Mouse (Mus musculus): Measurements from ENCODE around the gene Rab3d.

Gene Rab3d

DNA sequence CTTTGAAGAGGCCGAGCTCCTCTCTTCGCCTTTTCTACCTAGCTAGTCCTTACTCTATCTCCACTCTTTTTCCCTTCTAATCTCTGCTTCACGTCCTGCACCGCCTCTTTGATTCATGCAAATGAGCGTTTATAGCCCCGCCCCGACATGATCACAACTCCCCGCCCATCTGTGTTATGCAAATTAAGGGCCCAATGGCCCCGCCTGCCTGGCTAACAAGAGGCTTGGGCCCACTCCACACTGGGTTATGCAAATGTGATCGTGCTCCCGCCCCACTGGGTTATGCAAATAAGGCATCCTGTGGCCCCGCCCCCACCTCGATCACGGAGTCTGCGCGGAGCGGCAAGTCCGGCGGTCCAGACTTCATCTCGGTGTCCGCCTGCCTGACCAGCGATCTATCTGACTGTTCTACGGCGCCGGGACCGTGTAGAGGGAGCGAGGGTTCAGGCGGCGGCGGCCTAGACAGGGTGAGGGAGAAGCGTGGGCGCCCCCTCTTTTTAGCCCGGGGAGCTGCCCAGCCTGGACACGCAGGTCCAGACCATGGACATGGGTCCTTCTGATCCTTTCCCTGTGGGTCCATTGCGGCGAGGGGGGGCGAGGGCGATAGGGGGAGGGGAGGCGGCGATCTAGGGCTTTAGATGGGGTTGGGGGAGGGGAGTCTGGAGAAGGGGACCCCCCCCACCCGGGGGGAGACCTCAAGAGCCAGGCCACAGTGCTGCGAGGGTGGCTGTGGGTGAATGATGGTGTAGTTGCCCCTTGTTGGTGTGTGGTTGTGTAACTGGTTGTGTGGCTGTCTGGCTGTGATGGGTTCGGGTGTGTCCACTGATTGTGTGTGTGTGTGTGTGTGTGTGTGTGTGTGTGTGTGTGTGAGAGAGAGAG, 18.9 kb upstream of the Rab3d start, which contains the start of gene Plppr2:
Gene Plppr2, plus strand, starts transcription at position 342 of the 879 bp plus-strand sequence.
- peak; percentile 66 to 79 for DNase-seq

DNA sequence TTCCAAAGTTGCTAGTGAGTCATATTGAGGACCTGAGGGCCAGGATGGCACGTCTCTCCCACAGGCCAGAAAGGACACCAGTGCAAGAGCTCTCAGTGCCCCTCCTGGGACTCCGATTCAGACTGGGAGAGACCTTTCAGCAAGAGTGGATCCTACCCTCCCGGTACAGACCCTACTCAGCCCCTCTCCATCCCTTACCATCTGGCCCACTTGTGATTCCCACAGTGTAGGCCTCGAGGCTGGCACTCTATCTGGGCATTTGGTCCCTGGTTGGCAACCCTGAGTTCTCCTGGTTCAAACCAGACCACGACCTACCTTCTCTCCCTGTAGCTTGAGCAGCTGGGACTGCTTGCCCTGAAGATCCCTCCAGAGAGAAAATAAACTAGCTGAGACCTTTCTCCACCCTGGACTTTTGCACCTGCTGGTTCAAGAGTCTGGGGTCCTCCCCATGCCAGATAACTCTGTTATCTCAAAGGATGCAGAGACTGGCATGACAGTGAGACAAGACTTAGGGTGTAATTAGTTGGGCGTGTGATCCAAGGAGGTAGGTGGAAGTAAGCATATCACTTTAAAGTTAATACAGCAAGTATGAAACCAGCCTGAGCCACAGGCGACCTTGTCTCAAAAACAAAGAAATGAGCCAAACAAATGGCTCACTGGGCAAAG, 17.6 kb upstream of the Rab3d start:
- DNase-seq = no peak

DNA sequence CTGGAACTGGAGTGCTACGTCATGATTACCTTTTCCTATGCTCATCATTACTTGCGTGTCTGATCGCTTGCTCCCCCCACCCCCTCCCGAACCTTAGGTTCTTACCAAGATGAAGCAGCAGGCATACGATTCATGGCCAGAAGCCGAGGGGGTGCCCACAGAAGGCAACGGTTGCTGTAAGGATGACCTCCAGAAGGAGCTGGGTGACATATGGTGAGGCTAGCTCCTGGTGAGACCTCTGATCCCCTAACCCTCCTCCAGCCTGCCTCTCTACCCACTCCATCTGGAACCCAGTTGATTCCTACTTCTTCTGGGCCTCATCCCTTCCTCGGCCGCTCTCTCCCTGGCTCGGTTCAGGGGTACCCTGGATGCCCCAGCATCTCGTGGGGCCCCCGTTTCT, 16.0 kb upstream of the Rab3d start:
- no peak for DNase-seq

DNA sequence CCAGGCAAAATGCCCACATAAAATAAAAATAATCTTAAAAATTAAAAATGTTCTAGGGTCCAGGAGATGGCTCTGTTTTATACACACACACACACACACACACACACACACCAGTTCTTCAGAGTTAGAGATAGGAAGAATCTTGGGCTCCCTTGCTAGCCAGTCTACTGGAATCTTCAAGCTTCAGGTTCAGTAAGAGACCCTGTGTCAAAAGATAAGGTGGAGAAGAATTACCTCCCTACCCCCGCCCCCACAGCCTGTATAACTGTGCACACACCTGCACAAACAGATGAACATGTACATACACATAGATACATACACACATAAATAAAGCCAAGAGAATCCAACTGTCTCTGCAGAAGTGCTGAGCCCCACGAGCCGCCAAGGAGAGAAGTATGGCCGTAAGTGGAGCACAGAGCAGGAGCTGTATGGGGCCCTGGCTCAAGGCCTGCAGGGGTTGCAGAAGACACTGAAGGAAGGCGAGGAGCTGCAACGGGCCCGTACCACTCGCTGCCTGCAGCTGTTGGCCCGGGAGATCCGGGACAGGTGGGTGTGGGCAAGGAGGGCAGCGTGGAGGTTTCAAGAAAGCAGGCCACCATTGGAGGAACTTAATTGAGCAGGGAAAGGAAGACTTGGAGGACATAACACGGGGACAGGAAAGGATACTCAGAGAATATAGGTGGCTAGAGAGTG, 14.6 kb upstream of the Rab3d start:
- no peak for DNase-seq

DNA sequence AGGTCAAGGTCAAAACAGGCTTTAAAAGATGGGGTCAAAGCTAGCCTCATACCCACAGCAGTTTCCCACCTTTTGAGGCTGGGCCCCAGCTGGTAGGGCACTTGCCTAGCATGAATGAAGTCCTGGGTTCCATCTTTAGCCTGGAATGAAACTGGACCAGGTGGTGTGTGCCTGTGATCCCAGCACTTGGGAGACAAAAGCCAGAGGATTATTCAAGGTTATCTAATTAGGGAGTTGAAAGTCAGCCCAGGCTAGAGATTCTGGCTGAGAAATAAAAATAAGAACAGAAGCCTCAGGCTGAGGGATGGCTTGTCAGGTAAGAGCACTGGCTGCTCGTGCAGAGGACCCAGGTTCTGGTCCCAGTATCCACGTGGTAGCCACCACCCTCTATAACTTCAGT, 14.0 kb upstream of the Rab3d start:
- no peak for DNase-seq

DNA sequence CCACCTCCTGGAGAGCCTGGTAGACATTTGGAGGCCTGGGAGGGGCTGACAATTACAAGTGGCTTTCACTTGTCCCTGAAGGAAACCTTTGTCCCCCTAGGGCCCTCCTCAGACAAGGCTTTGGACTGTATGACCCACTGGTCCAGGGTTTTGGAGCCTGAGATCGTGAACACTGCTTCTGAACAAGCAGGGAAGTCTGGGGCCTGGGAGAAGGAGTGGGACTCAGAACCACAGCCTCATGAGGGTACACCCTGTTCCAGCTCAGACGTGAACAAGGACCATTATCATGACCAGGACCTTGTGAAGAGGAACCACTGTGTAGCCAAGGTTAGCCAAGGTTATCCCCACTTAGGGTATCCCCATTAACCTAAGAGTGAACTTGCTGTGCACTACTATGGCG, 11.2 kb upstream of the Rab3d start:
- DNase-seq = no peak

DNA sequence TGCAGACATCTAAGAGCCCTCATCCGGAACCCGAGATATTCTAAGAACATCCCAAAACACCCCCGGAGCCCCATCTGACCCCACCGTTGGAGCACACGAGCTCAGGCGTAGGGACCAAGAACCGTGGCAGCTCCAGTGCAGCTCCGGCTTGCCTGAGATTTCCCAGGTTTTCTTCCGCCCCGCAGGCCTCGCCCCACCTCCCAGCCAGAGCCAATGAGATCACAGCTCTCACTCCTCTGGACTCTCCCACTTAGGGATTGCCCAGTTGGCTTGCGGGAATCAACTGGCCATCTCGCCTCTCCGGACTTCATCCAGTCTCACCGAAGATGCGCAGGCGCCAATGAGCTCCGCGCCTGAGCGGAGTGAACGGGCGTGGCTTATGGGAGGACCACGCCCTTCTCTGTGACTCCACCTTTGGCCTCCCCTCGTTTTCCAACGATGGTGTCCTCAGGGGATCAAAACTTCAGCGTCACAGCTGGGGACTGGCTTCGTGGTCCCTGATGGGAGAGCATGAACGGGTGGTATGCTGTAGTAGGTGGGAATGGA, 9.3 kb upstream of the Rab3d start, which contains the start of the genes Ccdc159 and Tmem205:
Gene Ccdc159, plus strand, starts transcription at position 264 of the 546 bp plus-strand sequence.
Gene Tmem205, minus strand, starts transcription at position 349 of the 546 bp plus-strand sequence.
- DNase-seq = peak; percentile 36 to 39

DNA sequence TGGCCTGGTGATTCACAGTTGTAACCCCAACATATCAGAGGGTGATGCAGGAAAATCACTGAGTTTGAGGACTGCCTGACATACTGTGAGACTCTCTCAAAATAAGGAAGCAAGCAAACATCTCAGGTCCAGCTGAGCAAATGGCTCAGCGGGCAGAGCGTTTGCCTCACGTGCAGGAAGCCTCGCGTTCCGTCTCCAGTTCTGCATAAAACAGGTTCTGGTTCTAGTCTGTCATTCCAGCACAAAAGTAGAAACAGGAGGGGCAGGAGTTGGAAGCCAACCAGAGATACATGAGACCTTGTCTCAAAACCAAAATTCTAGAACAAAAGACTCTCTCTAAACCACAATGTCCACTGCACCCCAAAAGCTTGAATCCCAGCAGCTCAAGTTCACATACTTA, 8.8 kb upstream of the Rab3d start:
- DNase-seq = no peak

DNA sequence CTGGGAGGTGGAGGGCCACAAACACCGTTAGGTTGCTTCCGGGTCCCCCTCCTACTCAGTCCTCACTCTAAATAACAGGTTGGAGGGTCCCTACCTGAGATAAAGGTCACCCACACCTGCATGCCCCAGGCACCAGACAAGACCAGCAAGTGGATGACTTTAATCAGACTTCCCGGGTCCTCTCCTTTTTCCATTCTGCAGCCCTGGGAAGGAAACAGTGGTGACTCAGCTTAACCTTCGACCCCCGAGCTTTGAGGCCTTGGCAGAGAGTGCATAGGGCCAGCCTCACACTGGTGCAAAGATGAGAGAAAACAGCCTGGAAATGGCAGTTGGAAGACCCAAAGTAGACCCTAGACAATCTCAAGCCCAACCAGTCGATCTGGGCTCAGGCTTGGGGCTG, 8.2 kb upstream of the Rab3d start:
- DNase-seq = no peak

DNA sequence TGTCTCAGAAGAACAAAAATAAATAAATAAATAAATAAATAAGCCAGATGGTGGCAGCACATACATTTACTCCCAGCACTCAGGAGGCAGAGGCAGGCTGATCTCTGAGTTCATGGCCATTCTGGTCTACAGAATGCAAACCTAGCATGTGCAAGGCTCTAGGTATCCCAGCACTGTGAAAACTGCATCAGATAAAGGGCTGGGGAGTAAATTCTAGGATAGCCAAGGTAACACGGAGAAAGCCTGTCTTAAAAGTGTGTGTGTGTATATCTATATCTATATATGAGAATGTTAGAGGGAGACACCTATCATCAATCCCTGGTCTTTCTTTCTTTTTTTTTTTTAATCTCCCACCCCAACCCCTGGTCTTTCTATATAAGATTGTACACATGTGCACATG, 7.5 kb upstream of the Rab3d start:
- no peak for DNase-seq

DNA sequence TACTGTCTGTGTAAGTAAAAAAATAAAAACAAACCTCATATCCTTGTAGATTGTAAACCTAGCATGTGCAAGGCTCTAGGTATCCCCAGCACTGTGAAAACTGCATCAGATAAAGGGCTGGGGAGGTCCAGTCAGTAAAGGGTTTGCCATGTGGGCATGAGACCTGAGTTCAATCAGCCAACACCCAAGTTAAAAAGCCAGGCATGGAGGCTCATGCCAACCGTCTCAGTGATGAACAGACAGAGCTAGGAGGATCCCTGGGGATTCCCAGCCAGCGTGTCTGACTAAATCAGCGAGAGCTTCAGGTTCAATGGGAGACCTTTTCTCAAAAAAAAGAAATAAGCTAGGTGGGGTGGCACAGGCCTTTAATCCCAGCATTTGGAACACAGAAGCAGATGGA, 7.0 kb upstream of the Rab3d start:
- DNase-seq = no peak

DNA sequence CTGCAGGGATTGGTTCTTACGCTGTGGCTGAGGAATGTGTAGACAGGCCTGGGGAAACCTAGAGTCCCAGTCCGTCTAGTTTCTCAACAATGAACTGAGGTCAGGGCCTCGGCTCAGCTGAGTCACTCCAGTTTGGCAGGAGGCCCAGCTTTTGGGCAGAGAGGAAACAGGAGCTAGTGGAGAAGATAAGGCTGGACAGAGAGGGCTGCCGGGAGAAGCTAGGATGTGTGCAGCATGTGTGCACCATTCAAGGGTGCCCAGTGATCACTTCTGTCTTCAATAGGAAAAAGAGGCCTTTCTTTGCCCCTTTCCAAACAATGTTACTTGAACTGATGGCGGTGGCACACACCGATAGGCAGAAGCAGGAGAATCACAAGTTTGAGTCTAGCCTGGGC, 6.1 kb upstream of the Rab3d start:
- peak in 1 of 2 experiments; percentile 22 for DNase-seq

DNA sequence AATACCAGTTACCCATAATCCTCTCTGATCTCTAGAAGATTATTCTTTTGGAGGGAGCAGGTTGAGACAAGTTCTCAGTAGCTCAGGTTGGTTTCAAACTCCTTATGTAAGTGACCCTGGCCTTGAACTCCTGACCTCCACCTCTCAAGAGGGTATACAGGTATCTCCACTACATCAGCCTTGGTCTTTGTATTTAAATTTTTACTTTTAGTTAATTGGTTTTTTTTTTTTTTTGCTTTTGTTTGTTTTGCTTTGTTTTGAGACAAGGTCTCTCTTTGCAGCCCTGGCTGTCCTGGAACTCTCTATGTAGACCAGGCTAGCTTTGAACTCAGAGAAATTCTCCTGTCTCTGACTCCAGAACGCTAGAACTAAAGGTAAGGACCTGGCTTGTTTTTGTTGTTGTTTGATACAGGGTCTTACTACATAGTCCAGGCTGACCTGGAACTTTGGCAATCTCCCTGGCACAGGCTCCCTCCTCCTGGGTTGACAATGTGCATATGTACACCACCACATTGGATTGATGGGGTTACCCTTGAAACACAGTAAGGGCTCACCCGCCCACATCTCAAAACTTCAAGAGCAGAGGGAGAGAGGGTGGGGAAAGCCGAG, 5.6 kb upstream of the Rab3d start:
- DNase-seq = no peak

DNA sequence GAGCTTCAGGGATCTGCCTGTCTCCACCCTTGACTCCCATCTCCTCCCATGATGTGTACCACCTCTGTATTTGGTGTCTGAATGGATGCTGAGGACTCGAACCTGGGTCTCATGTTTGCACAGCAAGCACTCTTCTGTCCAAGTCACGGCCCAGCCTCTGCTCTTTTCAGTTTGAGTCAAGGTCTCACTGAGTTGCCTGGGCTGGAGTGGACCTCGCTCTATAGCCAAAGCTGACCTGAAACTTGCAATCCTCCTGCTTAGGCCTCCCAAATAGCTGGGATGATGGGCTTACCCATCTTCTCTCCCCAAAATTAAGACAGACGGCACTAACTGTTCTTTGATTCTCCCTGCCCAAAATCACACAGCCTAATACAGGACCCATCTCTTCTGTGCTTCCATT, 5.0 kb upstream of the Rab3d start:
- no peak for DNase-seq

DNA sequence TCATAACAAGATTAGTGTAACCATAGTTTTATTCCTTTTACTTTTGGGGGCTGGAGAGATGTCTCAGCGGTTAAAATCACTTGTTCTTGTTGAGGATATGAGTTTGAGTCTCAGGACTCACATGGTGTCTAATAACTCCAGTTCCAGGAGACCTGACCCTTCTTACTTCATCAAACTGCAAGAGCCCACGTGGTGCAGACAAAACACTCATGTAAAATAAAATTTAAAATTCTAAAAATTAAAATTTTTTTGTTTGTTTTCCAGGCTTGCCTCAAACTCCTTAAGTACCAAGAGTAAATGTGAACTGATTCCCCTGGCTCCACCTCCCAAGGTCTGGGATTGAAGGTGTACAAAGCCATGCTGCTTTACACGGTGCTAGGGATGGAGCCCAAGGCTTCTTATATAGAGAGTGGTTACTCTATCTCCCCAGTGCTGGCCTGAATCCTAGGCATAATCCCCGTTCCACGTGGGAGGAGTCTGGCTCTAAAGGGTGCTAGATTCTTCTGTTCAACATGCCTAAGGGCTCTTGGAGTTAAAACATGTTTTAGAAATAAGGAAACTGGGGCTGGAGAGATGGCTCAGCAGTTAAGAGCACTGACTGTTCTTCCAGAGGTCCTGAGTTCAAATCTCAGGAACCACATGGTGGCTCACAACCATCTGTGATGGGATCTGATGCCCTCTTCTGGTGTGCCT, 846 bp upstream of the Rab3d start:
- DNase-seq = no peak

DNA sequence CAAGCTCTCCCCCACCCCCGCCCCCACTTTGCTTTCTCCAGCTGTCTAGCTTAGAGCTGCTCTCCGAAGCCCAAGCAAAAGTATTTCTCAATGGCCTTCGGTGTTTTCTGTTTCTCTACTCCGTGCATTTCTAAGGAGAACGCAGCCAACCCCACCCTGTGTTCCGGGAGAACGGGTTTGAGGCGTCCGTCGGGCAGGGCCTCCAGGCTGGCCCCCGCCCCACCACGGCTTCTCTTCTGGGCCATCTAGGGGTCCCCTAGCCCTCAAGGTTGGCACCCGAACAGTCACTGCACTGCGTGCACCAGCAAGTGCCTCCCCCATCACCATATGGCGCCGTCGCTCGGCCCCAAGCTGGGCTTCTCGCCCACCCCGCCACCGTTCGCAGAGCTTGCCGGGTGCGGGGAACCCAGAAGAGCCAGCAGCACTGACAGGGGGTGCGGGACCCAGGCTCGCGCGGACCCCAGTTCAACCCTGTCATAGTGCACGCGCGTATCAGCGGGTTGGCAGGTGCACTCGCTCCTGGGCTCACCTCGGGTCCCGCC, 428 bp downstream of the Rab3d start:
- DNase-seq = no peak

DNA sequence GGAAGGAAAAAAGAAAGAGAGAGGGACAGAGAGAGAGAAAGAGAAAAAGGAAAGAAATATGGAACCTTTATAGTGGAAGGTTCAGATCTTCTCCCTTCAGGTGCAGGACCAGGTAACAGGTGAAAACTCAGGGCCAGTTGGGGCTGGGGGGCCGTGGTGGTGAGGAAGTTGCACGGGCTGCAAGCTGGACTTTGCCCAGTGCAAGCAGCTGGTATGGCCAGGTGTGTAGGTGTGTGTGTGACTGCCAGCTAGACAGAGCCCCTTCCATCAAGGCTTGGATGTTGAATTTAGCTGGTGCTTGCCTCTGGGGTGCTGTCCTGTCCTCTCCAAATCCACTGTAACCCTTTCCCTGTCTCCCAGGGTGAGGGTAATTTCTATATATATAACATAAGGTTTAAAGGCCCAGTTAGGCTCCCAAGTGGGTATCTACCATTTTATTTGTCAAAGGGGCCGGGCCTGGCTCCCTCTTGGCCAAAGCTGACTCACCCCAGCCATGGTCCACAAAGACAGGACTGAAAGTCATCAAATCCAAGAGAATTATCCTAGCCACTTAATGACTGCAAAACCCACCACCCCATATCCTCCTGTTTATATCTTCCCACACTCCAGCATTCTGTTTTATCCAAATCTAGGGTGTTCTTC, 1.0 kb downstream of the Rab3d start:
- DNase-seq = no peak

DNA sequence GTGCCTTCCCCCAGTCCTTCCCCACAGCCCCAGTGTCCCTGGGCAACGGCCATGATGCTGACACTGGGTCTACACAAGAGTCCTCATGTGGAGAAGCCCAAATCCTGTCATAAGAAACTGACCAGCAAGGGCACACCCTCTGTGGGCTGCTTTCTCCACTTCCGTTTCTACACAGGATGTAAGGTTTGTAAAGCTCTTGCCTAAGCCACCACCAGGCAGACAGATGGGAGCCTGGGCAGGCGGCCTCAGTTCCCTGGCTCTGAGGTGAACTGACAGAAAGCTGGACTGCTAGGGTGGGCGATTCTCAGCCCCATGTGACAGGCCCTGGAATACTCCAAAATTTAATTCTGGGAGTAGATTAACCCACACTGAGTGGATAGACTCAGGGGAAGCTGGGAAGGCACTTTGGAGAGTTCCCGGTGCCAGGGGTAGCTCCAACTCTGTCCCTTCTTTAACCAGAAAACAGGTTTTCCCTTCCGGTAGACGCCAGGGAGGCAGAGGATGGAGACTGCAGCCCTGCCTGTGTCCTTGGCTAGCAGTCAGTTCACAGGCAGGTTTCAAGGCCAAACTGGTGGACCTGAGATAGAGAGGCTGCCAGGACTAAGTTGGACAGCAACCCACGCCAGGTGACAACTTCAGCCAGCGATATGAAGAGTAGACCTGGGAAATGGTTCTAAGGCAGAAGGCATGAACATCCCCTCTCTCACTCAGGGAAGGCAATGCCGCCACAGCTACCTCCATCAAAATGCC, 8.3 kb downstream of the Rab3d start:
- DNase-seq = no peak

DNA sequence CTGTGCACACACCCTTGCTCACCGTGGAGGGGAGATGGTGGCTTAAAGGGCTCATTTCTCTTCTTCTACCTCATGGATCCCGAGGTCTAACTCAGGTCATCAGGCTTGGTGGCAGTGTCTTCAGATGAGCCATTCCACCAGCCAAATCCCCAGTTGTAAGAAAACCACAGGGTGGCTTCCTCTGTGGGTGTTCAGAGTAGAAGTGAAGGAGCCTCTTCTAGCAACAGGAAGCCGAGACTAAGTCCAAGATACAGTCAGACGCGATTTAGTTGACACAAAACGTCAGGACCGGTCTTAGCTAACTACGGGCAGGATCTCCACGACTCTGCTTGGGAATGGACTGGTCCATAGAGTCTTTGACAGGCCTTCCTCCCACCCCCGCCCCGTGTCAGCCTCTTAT, 9.8 kb downstream of the Rab3d start:
- no peak for DNase-seq

DNA sequence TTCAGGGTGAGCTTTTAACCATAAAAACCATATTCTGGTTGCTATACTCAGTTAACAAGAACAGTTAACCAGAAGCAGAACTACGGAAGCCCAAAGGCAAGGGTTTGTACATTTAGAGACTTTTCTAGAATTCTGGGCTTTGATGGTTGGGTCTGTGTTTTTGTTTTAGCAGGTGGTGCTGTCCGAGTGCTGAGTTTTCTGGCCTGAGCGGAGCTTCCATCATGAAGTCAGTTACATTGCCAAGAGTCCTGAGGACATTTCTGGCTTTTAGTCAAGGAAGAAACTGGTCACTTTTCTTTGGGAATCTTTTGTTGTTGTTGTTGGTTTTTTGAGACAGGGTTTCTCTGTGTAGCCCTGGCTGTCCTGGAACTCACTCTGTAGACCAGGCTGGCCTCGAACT, 14.0 kb downstream of the Rab3d start:
- no peak for DNase-seq

Measured in thymus, adult 18-20 months (tissue).